Mouse (Mus musculus) heart, adult 2 months (tissue): Measurements from ENCODE around the gene Casp9. TPM values are rescaled to one million over a fixed set of nuclear protein-coding genes. Genes with fewer than 3 reads are reported as not detected.
A peak's percentile ranks its signal among the peaks of the same experiment; 100 is the strongest.
"Not testable (repeated sequence)": the region's sequence is repeated elsewhere in the genome, so short reads cannot be mapped to it uniquely, and the experiment has no call there.

Experiments used
- DNase-seq, 2 experiments: peaks; one replicate each; pipeline ENCODE4 v3.0.0; 2021
- H3K27ac ChIP-seq: fragments of 200-600 bp; 2 replicates; pipeline ENCODE4 v1.8.1; 2022
- H3K27me3 ChIP-seq: fragments of 200-500 bp; 2 replicates; pipeline ENCODE4 v1.6.1; 2012; ENCODE audit warnings: mild to moderate bottlenecking, low read length, inconsistent platforms, mixed read lengths; ENCODE audit not compliant: control insufficient read depth, insufficient read depth
- H3K36me3 ChIP-seq: fragments of 200-500 bp; 2 replicates; pipeline ENCODE4 v1.6.1; 2012; ENCODE audit warnings: low read length, inconsistent platforms; ENCODE audit not compliant: control insufficient read depth, insufficient read depth
- H3K4me1 ChIP-seq: fragments of 200-500 bp; 2 replicates; pipeline ENCODE4 v1.6.1; 2011; ENCODE audit warnings: low read length; ENCODE audit not compliant: control insufficient read depth, insufficient read depth
- H3K4me3 ChIP-seq: fragments of 200-600 bp; 2 replicates; pipeline ENCODE4 v1.8.1; 2022
- H3K79me2 ChIP-seq: fragments of 200-500 bp; replicated peaks from 2 replicates; pipeline ENCODE4 v1.6.1; 2012; ENCODE audit warnings: mild to moderate bottlenecking, inconsistent platforms, low read length, moderate library complexity, mixed read lengths; ENCODE audit not compliant: control insufficient read depth, insufficient read depth
- H3K9ac ChIP-seq: fragments of 200-500 bp; 2 replicates; pipeline ENCODE4 v1.6.1; 2012; ENCODE audit warnings: low read depth, mild to moderate bottlenecking, control low read depth, inconsistent platforms, low read length, mixed read lengths
- CTCF ChIP-seq: fragments of 200-600 bp; IDR thresholded peaks from 2 replicates; pipeline ENCODE4 v1.8.1; 2022; ENCODE audit warnings: antibody characterized with exemption, mild to moderate bottlenecking, moderate library complexity
- EP300 ChIP-seq: fragments of 200-500 bp; IDR thresholded peaks from 2 replicates; pipeline ENCODE4 v1.6.1; 2011; ENCODE audit warnings: low read depth, low read length, control low read depth; ENCODE audit not compliant: insufficient read depth
- POLR2A ChIP-seq: fragments of 200-500 bp; IDR thresholded peaks from 2 replicates; pipeline ENCODE4 v1.6.1; 2011; ENCODE audit warnings: mild to moderate bottlenecking, low read depth, low read length, control low read depth; ENCODE audit not compliant: insufficient read depth
- WGBS: fragments of 180-500 bp; shearing (Covaris S2); methylation state at CpG from one replicate; pipeline ENCODE4 v1.1.7; 2018; 5-methylcytosine and 5-hydroxymethylcytosine counted together
- intact Hi-C: fragments of 180-260 bp; cut with DNase I; formaldehyde crosslinking; loops from one replicate; pipeline ENCODE4 v1.15.1; 2025
- polyA plus RNA-seq: library from polyadenylated mRNA; depleted of rRNA; stranded (reverse); fragments of >200 nt; gene quantifications from 2 replicates; pipeline ENCODE4 v1.2.3, GENCODE M21; 2012
- total RNA-seq, 2 experiments: library from RNA; stranded (reverse); gene quantifications; 2 replicates each; pipeline ENCODE4 v1.2.3; 2021

Casp9 gene
- total and polyA plus RNA-seq, 3 experiments: 7.5 to 10.0 (median 8.1) TPM

- no peaks in the 10 kb centered on the region for H3K36me3 ChIP-seq
Measured at GRCm38 (mm10) chr4:141769501-141770160, 23.8 kb upstream of the Casp9 start.

GRCm38 (mm10) chr4:141771823-141772222 is 21.6 kb upstream of the Casp9 start:
- intact Hi-C loops: no loop called here
- 91% methylated on average over 8 of the region's 8 CpGs for whole genome bisulfite sequencing
- Histone ChIP-seq H3K27me3 (no peaks in the 10 kb centered on the region), H3K4me1 (peaks cover 6% of the 10 kb centered on the region), H3K9ac (no peak overlapping the region), H3K4me3 (no peak overlapping the region), H3K27ac (no peak overlapping the region), H3K36me3 (no peaks in the 10 kb centered on the region), H3K79me2 (no peaks in the 10 kb centered on the region)
- no peak for TF ChIP-seq EP300
- TF ChIP-seq CTCF: no peak
- TF ChIP-seq POLR2A: no peak
- DNase-seq: no peak

More at GRCm38 (mm10) chr4:141769501-141770160, 23.8 kb upstream of the Casp9 start:
- 53% methylated on average over 8 of the region's 8 CpGs for WGBS
- H3K4me1 ChIP-seq: peaks cover 12% of the 10 kb centered on the region
- H3K4me3 ChIP-seq: no peak overlapping the region
- no peak overlapping the region for H3K27ac ChIP-seq
- DNase-seq: no peak
- intact Hi-C loops: no loop called here
- TF ChIP-seq CTCF (no peak), EP300 (no peak), POLR2A (no peak)
- H3K27me3 ChIP-seq: no peaks in the 10 kb centered on the region
- H3K79me2 ChIP-seq: no peaks in the 10 kb centered on the region
- no peak overlapping the region for H3K9ac ChIP-seq

GRCm38 (mm10) chr4:141773019-141773418 is 20.4 kb upstream of the Casp9 start:
- H3K9ac ChIP-seq, H3K4me3 ChIP-seq, DNase-seq, H3K4me1 ChIP-seq, H3K27me3 ChIP-seq, intact Hi-C loops, H3K27ac ChIP-seq, H3K79me2 ChIP-seq, H3K36me3 ChIP-seq: not testable (repeated sequence)
- peak; percentile 17; the same call in 1 of the 2 replicates for TF ChIP-seq CTCF
- 83% methylated on average over 4 of the region's 4 CpGs for WGBS

- Histone ChIP-seq H3K79me2 (0 out of 2 replicates have a peak, but pooled peaks cover 1% of the 10 kb centered on the region), H3K27ac (no peak overlapping the region), H3K27me3 (no peaks in the 10 kb centered on the region), H3K9ac (no peak overlapping the region), H3K4me1 (no peaks in the 10 kb centered on the region), H3K4me3 (no peak overlapping the region), H3K36me3 (no peaks in the 10 kb centered on the region)
- no peak for DNase-seq
- WGBS: 89% methylated on average over 8 of the region's 8 CpGs
- TF ChIP-seq EP300 (no peak), CTCF (no peak), POLR2A (no peak)
- intact Hi-C loops: no loop called here
Measured at GRCm38 (mm10) chr4:141779828-141780227, 13.6 kb upstream of the Casp9 start.

- Histone ChIP-seq H3K27me3 (no peaks in the 10 kb centered on the region), H3K4me1 (no peaks in the 10 kb centered on the region), H3K27ac (no peak overlapping the region), H3K36me3 (no peaks in the 10 kb centered on the region), H3K9ac (no peak overlapping the region), H3K4me3 (no peak overlapping the region), H3K79me2 (0 out of 2 replicates have a peak, but pooled peaks cover 1% of the 10 kb centered on the region)
- no peak for DNase-seq
- intact Hi-C loops: no loop called here
- TF ChIP-seq CTCF (no peak), POLR2A (no peak), EP300 (no peak)
- WGBS: 80% methylated on average over 8 of the region's 8 CpGs
Measured at GRCm38 (mm10) chr4:141781201-141781985, 12.0 kb upstream of the Casp9 start.

GRCm38 (mm10) chr4:141784835-141785234 is 8.6 kb upstream of the Casp9 start:
- Histone ChIP-seq H3K4me3 (no peak overlapping the region), H3K4me1 (peaks cover under 1% of the 10 kb centered on the region), H3K79me2 (0 out of 2 replicates have a peak, but pooled peaks cover 1% of the 10 kb centered on the region), H3K27me3 (no peaks in the 10 kb centered on the region), H3K36me3 (no peaks in the 10 kb centered on the region), H3K27ac (no peak overlapping the region), H3K9ac (no peak overlapping the region)
- 81% methylated on average over 5 of the region's 5 CpGs for WGBS
- no peak for DNase-seq
- TF ChIP-seq CTCF (no peak), POLR2A (no peak), EP300 (no peak)
- intact Hi-C loops: no loop called here
